Mouse (Mus musculus) spleen, postnatal 10 days (tissue): Measurements from ENCODE around the gene Rps10.

Experiments used
- DNase-seq, 2 experiments: peaks; one replicate each; pipeline ENCODE4 v3.0.0; 2021 to 2022; ENCODE audit warnings: low spot score in 2 of 2

The Rps10 gene

DNA sequence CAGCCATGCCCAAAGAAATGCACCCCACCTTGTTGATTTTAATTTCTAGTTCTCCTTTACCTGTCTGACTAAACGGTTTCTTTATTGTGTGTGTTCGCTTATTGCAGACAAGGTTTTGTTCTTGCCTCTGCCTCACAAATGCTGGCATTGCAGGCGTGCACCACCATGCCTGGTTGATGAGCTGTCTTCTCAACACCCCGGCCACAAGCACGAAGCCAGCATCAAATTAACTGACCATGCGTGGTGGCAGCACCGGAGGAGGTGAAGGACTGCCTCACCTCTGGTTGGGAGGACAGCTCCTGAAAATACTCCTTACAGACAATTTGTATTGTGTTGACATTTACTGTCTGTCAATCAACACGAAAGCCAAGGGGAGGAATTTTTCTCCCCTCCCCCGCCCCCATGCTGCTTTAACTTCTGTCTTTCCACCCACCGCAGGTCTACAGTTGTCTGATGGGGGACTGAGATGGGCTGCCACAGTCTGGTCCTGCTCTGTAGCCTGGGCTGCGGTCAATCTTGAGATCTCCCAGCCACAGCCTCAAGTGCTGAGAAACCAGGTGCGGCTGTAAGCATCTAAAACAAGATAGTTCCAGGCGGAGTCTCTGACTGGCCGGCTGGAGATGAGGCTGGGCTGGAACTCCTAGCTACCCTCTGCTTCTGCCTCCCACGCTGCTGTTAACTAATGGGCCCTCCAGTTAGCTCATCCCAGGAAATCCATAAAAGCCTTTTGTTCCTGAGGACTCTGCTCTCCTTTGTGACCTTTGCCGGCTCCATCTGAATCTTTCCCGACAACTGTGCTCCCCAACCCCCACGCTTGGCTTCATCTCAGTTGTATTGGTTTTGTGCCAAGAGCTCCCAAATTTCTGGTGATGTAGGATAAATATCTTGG is at the start of gene Rps10:
Gene Rps10, minus strand, starts transcription at position 538 of the 889 bp plus-strand sequence.
- no peak for DNase-seq

DNA sequence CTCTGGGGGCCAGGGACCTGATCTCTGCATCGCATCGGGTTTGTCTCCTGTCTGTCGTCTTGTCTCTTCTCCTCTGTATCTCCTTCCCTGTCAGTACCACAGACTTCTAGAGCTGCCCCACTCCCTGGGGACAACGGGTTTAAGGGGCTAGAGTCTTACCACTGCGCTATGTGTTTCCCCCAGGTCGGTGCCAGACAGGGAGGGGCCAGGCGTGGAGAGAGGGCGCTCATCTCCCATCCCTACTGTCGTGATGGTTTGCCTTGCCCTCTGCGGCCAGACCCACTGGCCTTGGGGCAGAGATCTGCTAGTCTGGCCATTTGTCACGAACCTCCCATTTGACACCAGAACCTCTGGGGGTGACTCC is 49.1 kb upstream of the Rps10 start:
- no peak for DNase-seq

DNA sequence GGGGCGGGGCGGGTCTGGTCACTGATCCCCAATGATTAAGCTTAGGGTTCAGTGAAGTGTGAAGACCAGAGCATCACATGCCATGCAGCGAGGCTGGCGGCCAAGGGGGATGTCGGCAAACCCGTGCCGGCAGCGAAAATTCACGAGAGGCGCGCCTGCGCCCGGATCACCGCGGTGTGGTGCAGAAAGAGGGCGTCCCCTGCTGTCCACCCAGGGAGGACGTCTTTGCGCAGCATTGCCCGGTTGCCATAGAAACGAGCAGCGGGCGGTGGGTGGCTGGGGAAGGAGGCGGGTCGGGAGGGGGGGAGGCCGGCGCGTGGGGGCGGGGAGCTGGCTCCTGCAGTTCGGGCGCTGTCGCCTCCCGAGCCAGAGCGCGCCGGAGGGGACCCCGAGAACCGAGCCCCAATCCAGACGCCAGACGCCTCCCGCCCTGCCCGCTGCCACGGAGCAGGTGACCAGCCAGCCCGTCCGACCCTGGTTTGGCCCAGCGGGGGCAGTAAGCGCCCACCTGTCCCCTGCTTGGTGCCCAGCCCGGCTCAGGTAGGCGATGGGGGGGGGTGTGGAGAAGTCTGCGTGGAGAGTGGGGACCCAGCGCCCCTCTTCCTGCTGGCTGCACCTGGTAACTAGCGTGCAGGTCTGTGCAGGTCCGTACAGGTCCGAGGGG is 48.5 kb upstream of the Rps10 start:
- peak in 1 of 2 experiments; percentile 53 for DNase-seq

DNA sequence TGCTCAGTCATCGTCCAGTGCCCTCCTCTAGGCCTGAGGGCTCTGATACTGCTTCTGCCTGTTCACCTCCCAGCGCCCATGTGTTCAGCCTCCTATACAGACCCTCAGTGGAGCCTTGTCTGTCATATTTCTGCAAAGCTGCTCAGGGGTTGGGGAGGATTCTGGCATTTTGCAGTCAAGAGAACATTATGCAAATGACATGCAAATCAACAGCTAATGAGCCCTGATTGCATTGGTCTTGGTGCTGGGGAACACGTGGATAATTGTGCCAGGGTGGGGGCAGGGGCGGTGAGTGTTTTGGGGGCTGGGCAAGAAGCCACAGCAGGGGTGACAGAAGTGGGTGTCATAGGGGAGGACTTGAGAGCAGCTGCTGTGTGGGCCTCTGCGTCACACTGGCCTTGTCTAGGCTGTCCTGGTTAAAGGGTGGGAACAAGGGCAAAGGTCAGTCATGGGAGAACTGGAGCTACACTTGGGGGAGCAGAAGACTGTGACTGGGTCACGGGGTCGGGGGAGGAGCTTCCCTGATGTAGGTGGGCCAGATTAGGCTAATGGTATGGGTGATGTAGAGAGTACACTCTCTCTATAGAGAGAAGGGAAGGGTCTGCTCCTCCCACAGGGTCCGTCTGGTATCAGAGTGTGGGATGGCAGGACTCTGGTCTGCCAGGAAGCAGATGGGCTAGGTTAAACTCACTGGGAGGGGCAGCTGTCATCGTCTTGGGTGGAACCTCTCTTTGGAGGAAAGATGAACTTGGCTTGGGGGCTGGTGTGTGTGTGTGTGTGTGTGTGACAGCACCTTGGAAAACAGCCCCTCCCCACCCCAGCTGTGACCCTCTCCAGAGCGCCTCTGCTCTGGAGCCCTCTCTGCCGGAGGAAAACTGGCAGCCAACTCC is 42.7 kb upstream of the Rps10 start:
- DNase-seq = no peak

DNA sequence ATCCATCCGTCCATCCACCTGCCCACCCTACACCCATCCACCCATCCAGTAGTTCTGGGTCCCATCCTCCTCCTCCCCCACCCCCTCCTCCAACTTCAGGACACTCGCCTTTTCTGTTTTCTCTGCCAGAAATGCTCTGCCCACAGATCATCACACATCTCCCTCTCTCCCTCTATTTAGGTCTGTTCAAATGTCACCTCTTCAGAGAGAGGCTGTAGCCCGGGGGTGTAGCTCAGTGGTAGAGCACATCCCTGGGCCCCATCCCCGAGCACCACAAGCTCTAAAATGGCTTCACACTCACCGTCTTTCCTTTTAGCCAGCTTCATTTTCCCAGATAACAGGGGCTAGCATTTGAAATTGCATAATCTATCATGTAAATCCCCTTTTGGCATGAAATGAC is 41.3 kb upstream of the Rps10 start:
- no peak for DNase-seq

DNA sequence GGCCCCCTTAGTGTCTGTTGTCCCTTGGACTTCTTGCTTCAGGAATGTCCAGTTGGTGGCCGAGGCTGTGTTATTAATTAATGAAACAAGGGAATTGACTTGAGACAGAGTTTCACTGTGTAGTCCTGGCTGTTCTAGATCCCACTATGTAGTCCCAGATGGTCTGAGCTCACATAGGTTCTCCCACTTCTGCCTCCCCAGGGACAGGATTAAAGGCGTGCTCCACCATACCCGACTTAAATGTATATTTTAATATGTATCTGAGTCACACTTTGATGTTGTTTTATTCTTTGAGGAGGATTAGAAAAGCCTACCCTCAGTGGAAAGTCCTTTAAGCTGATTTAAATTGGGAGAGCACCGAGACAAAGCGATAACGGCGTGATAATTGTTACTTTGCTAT is 39.8 kb upstream of the Rps10 start:
- DNase-seq = no peak

DNA sequence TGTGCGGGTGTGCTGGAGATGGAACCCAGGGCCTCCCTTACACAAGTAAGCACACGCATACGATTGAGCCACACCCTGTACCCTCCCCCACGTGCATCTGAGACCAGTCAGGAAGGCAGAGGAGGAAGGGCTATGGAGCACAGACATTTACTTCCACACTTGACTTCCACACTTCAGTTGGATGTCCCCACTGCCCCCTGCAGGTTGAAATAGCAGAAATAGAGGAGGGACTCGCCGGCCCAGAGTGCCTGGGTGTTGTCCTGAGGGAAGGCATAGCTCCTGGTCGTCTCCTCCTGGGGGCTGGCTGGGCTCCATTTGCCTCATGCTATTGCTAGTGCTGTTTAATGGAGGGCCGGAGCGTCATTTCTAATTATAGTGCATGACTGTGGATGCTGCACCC is 39.0 kb upstream of the Rps10 start:
- DNase-seq = no peak

DNA sequence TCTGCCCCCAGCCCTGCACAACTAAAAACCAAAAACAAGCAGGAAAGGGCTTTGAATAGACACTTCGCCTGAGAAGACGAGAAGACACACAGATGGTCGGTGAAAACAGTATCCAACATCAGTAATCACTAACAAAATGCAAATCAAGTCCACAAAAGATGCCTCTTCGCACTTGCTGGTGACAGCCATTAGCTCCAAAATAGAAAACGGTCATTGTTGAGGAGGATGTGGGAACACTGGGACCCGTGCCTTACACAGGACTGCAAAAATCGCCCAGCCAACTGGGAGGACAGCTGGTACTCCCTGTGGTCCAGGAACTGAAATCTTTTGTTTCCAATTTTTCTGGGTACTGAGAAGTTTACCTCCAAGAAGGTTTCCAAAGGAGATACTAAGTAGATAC is 37.5 kb upstream of the Rps10 start:
- no peak for DNase-seq

DNA sequence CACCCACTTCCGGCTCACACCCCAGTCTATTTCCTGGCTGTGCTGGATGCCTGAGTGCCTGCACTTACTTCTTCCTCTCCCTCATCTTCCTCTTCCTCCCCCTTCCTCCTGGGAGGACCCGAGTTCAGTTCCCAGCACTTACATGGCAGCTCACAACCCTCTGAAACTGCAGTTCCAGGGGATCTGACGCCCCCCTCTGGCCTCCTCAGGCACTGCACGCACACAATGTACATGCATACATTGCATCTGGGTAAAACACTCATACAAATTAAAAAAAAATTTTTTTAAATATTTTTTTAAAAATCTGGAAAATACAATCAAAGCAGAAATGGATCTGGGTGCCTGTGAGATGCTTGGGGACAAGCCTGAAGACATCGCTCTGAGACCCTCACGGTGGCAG is 35.3 kb upstream of the Rps10 start:
- no peak for DNase-seq

DNA sequence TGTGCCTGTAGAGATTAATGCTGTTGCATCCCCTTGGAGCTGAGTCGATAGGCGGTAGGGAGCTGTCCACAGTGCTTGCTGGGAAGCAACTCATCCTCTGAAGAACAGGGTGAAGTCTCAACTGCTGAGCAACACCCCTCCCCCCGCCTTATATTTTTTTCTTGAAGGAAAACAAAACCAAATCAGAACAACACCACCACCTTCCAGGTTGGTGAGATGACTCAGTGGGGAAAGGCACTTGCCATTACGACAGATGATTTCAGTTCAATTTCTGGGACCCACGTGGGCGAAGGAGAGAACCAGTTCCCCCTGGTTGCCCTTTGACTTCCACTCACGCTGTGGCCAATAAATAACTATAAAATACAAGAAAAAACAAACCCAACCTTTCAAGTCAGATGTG is 22.3 kb upstream of the Rps10 start:
- no peak for DNase-seq

DNA sequence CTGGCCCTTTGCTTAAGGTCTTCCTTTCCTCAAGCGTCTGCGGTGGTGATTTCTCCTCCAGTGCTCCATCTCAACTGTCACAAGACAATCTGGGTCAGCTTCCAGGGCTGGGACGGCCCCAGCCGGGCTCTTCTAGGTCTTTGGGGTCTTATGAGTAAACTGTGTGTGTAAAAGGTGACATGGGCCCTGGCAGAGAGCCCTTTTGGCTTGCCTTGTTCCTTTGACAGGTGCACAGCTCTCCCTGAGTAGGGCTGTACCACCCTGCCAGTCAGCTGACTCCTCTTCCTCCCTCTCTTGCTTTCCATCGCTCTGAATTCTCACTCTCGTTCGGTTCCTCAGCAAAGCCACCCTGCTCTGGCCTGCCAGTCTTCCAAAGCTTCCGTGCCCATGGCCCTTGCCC is 20.7 kb upstream of the Rps10 start:
- no peak for DNase-seq

DNA sequence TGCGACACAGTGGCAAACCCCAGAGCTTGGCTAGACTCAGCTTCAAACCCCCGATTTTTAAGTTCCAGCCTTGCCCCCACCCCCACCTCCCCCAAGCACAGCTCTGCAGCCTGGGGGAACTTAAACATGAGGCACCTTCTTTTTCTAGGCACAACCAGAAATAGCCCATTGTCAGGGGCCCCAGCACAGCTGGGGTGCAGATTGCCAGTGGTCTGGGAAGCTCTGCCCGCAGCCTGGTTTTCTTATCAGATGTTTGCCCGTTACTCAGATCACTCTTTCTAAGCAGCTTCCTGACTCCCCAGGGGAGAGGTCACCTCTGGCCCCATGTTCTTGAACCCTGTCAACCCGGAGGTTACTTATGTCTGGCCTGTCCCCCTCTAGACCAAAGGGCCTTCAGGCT is 19.9 kb upstream of the Rps10 start:
- DNase-seq = no peak

DNA sequence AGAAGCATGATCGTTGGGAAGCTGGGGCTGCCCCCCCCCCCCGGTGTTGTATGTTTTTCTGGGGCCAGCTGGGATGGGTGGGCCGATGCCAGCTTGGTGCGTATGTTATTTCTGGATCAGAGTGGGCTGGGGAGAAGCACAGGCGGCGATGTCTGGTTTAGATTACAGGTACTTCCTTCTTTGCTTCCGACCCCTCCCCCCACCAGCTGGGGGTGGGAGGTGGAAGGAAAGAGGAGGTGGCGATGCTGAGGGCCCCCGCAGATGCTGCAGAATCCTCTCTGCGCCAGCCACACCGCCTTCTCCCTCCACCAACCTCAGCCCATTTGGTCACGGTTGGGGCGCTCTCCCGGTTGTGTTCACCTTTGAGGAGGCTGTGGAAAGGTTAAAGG is 19.5 kb upstream of the Rps10 start:
- DNase-seq = peak in 1 of 2 experiments; percentile 58

DNA sequence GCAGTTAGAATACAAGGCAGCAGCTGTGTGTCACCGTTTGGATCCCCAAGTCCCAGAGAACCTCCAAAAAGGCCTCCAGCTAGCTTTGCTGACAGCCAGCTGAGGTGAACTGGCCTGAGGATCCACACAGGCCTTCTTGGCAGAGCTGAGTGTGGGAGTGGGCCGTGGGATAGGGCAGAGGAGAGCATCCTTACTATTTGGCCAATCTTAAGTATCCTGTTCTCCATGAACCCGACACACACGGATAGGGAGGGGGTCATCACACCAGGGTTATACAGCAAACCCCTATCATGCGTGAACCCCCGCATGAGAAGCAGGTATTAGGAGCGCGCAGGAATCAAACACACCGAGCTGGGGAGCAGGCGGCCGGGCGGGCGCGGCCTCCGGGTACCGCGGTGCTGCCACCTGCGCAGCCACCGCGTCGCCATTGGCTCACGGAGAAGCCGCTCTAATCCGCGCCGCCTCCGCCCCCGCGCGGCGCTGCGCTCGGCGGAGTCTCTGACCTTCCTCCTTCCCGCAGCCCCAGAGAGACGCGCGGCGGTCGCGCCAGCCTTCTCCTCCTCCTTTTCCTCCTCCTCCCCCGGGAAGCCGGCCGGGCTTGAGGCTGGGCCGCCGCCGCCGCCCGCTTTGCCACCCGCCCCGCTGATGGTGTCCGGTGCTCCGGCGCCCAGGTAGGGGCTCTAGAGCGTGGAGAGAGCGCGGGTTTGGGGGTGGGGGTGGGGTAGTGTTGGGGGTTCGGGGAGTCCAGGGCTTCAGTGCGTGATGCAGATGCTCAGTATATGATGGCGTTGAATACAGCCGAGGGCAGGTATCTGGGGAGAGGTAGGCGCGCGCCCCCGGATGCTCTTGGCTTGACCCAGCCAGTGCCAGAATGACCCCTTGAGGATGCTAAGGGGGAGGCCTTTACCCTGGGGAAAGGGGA is 18.9 kb upstream of the Rps10 start, which contains the start of gene Pacsin1:
Gene Pacsin1, plus strand, starts transcription at position 421 of the 922 bp plus-strand sequence.
- peak; percentile 24 to 57 for DNase-seq

DNA sequence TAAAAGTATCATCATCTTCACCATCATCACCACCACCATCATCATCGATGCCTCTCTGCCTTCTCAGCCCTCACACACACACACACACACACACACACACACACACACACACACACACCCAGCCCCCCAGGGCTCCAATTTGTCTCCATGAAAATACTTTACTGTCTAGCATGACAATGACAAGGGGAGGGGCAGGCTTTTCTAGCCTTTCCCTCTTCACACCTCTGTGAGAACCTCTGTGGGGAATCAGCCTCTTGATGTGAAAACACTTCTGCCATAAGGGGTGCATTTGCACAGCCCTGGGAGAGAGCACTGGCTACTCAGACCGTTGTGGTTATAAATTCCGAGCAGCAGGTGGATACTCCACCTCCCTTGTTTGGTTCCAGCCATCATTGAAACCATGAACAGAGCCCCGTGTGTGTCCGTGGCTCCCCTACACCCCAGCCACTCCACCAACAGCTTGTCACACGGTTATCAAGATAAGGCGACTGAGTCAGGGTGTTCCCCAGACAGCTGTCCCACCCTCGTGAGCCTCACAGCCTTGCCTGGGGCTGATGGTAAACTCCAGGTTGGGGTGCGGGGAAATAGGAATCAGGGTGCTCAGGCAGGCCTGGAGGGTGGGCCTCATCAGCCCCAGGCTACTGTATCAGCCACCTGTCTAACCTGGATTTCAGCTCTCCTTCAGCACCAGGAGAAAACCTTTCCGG is 16.9 kb upstream of the Rps10 start:
- DNase-seq = no peak

DNA sequence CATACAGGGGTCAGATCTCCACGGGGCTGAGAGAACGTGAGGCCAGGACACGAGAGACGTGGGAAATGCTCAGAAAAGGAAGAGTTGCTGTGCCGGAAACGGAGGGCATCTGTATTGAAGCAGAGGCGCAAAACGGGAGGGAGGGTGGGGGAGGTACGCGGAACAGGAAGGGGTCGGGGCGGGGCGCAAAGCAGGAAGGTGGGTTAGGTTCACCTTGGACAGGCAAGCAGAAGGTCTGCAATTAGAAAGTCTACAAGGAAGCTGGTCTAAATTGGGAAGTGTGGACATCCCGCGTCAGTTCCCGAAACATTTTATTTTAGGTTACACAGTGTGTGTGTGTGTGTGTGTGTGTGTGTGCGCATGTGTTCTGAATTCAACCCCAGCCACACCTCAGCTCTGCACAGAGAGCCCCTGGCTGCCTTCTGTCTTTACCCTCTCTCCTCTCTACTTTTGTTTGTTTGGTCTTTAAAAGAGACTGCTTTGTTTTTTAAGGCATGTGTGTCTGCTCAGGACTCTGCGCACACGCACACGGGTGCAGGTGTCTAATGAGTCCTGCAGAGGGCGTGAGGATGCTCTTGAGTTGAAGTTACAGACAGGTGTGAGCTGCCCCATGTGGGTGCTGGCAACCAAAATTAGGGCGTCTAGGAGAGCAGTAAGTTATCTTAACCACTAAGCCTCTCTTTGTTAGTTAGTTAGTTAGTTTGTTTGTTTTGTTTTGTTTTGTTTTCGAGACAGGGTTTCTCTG is 15.7 kb upstream of the Rps10 start:
- no peak for DNase-seq

DNA sequence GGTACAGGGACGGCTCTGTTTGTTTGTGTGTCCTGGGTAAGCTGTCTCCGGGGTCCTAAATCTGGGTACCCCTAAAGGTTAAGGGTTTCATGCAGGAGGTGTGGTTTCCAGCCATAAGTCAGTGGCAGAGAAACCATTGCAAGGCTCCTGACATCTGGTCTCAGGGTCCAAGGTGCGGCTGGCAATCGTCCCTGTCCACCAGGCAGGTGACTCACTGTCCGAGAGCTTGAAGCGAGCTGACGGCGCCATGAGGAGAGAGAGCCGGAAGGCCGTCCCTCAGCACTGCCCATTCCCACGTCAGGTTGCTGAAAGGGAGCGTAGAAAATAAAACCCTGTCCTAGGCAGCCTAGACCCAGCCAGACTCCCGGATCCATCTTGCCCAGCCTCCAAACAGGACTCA is 14.1 kb upstream of the Rps10 start:
- DNase-seq = no peak

DNA sequence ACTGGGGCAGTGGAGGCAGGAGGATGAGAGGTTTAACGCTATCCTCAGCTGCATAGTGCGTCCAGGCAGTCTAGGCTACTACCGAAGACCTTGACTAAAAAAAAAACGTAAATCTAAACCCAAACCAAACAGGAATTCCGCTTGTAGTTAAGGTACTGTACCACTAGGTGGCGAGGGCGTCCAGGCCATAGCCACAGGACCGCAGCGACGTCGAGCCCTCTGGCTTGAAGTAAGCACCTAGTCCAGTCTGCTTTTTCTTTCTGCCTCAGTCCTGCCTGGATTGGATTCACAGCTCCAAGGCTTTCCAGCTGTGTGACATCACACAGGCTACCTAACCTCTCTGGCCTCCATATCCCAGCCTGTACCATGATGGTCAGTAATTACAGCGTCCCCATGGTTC is 13.7 kb upstream of the Rps10 start:
- peak; percentile 47 to 79 for DNase-seq

DNA sequence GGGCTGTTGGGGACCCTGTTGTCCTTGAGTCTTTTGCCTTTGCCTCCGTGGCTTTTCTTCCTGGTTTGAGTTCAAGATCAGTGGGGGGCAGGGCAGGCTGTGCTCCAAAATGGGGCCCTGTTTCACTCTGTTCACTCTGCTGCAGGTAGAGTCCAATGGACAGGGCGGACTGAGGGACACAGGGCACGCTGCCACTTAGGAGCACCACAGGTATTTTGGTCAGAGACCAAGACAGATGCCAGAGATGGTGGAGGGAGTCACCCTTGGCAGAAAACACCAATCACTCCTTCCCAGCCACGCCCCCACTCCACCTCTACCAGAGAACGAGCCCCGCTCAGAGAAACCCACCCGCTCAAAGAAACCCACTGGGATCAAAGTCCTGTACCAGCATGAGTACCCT is 9.3 kb upstream of the Rps10 start:
- no peak for DNase-seq

DNA sequence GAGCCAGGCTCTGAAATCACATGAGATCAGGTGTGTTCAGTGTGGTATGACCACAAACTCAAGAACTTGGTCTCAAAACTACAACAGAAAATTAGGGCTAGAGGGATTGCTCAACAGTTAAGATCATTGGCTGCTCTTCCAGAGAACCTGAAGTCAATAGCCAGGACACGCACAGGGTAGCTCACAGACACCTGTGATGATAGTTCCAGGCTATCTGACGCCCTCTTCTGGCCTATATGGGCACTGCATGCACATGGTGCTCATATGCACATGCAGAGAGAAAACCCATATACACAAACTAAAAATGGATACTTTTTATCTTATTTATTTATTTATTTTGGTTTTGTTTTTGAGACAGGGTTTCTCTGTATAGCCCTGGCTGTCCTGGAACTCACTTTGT is 8.1 kb upstream of the Rps10 start:
- no peak for DNase-seq
